Mouse (Mus musculus): Measurements from ENCODE around the gene Klhl11. TPM values are rescaled to one million over a fixed set of nuclear protein-coding genes. Genes with fewer than 3 reads are reported as not detected.

Gene Klhl11
- total RNA-seq, 1 experiment: 43.3 TPM

GRCm38 (mm10) chr11:100516291-100516690 lies 43.8 kb upstream of the Klhl11 start:
- Histone ChIP-seq H3K9me3 (ENCODE audit: control insufficient read depth, insufficient read depth, low read depth, low read length) (no peaks in the 10 kb centered on the region), H3K4me1 (ENCODE audit: control insufficient read depth in 2 of 2, insufficient read depth in 2 of 2, low read length in 2 of 2, poor library complexity in 1 of 2) (no peaks in the 10 kb centered on the region), H3K27ac (ENCODE audit: insufficient read depth, low read depth, low read length, poor library complexity, severe bottlenecking) (no peak overlapping the region), H3K9ac (ENCODE audit: insufficient read depth, low read depth, low read length, poor library complexity, severe bottlenecking) (no peak overlapping the region), H3K36me3 (ENCODE audit: control insufficient read depth, insufficient read depth, low read length, poor library complexity, severe bottlenecking) (peaks cover 78% of the 10 kb centered on the region), H3K4me3 (ENCODE audit: insufficient read depth in 1 of 2, low read depth in 1 of 2, low read length in 2 of 2, poor library complexity in 1 of 2, severe bottlenecking in 1 of 2) (no peak overlapping the region)
- in situ Hi-C loops (cut with MboI; ENCODE audit: low sequenced_read_pairs in 2 of 2, unreplicated experiment in 2 of 2): no loop called here
- no peak for DNase-seq (ENCODE audit: low read depth, low spot score)
- TF ChIP-seq MAFK (IDR thresholded peaks at IDR 0.05; ENCODE audit: insufficient read depth, low read depth, low read length) (no peak), ZNF384 (IDR thresholded peaks at IDR 0.05; ENCODE audit: low read depth, low read length) (no peak), ZC3H11A (IDR thresholded peaks at IDR 0.05; ENCODE audit: borderline replicate concordance, low read depth, low read length) (no peak), CHD2 (IDR thresholded peaks at IDR 0.05; ENCODE audit: low read depth, low read length) (no peak)

- TF ChIP-seq CHD2 (IDR thresholded peaks at IDR 0.05; ENCODE audit: low read depth, low read length) (no peak), ZC3H11A (IDR thresholded peaks at IDR 0.05; ENCODE audit: borderline replicate concordance, low read depth, low read length) (no peak), HCFC1 (IDR thresholded peaks at IDR 0.05; ENCODE audit: borderline replicate concordance, insufficient read depth, low read length) (no peak), ZNF384 (IDR thresholded peaks at IDR 0.05; ENCODE audit: low read depth, low read length) (no peak), MAFK (IDR thresholded peaks at IDR 0.05; ENCODE audit: insufficient read depth, low read depth, low read length) (no peak)
- H3K36me3 ChIP-seq (ENCODE audit: control insufficient read depth, insufficient read depth, low read length, poor library complexity, severe bottlenecking): peaks cover 76% of the 10 kb centered on the region
- H3K9ac ChIP-seq (ENCODE audit: insufficient read depth, low read depth, low read length, poor library complexity, severe bottlenecking): no peak overlapping the region
- in situ Hi-C loops (cut with MboI; ENCODE audit: low sequenced_read_pairs in 2 of 2, unreplicated experiment in 2 of 2): no loop called here
- no peak for DNase-seq (ENCODE audit: low read depth, low spot score)
- no peaks in the 10 kb centered on the region for H3K4me1 ChIP-seq (ENCODE audit: control insufficient read depth in 2 of 2, insufficient read depth in 2 of 2, low read length in 2 of 2, poor library complexity in 1 of 2)
- no peak overlapping the region for H3K27ac ChIP-seq (ENCODE audit: insufficient read depth, low read depth, low read length, poor library complexity, severe bottlenecking)
- no peaks in the 10 kb centered on the region for H3K9me3 ChIP-seq (ENCODE audit: control insufficient read depth, insufficient read depth, low read depth, low read length)
- H3K4me3 ChIP-seq (ENCODE audit: insufficient read depth in 1 of 2, low read depth in 1 of 2, low read length in 2 of 2, poor library complexity in 1 of 2, severe bottlenecking in 1 of 2): no peak overlapping the region
Measured at GRCm38 (mm10) chr11:100515789-100516188, 43.2 kb upstream of the Klhl11 start.

- Histone ChIP-seq H3K27ac (ENCODE audit: insufficient read depth, low read depth, low read length, poor library complexity, severe bottlenecking) (no peak overlapping the region), H3K9ac (ENCODE audit: insufficient read depth, low read depth, low read length, poor library complexity, severe bottlenecking) (no peak overlapping the region), H3K9me3 (ENCODE audit: control insufficient read depth, insufficient read depth, low read depth, low read length) (no peaks in the 10 kb centered on the region), H3K36me3 (ENCODE audit: control insufficient read depth, insufficient read depth, low read length, poor library complexity, severe bottlenecking) (peaks cover 70% of the 10 kb centered on the region), H3K4me1 (ENCODE audit: control insufficient read depth in 2 of 2, insufficient read depth in 2 of 2, low read length in 2 of 2, poor library complexity in 1 of 2) (no peaks in the 10 kb centered on the region), H3K4me3 (ENCODE audit: insufficient read depth in 1 of 2, low read depth in 1 of 2, low read length in 2 of 2, poor library complexity in 1 of 2, severe bottlenecking in 1 of 2) (no peak overlapping the region)
- in situ Hi-C loops (cut with MboI; ENCODE audit: low sequenced_read_pairs in 2 of 2, unreplicated experiment in 2 of 2): no loop called here
- no peak for DNase-seq (ENCODE audit: low read depth, low spot score)
- TF ChIP-seq MAFK (IDR thresholded peaks at IDR 0.05; ENCODE audit: insufficient read depth, low read depth, low read length): no peak
- TF ChIP-seq ZNF384 (IDR thresholded peaks at IDR 0.05; ENCODE audit: low read depth, low read length): no peak
- TF ChIP-seq ZC3H11A (IDR thresholded peaks at IDR 0.05; ENCODE audit: borderline replicate concordance, low read depth, low read length): no peak
- no peak for TF ChIP-seq HCFC1 (IDR thresholded peaks at IDR 0.05; ENCODE audit: borderline replicate concordance, insufficient read depth, low read length)
- no peak for TF ChIP-seq CHD2 (IDR thresholded peaks at IDR 0.05; ENCODE audit: low read depth, low read length)
Measured at GRCm38 (mm10) chr11:100515061-100515460, 42.5 kb upstream of the Klhl11 start.

- H3K4me3 ChIP-seq (ENCODE audit: insufficient read depth in 1 of 2, low read depth in 1 of 2, low read length in 2 of 2, poor library complexity in 1 of 2, severe bottlenecking in 1 of 2): no peak overlapping the region
- in situ Hi-C loops (cut with MboI; ENCODE audit: low sequenced_read_pairs in 2 of 2, unreplicated experiment in 2 of 2): no loop called here
- H3K9me3 ChIP-seq (ENCODE audit: control insufficient read depth, insufficient read depth, low read depth, low read length): no peaks in the 10 kb centered on the region
- no peaks in the 10 kb centered on the region for H3K4me1 ChIP-seq (ENCODE audit: control insufficient read depth in 2 of 2, insufficient read depth in 2 of 2, low read length in 2 of 2, poor library complexity in 1 of 2)
- TF ChIP-seq ZC3H11A (IDR thresholded peaks at IDR 0.05; ENCODE audit: borderline replicate concordance, low read depth, low read length) (no peak), ZNF384 (IDR thresholded peaks at IDR 0.05; ENCODE audit: low read depth, low read length) (no peak), MAFK (IDR thresholded peaks at IDR 0.05; ENCODE audit: insufficient read depth, low read depth, low read length) (no peak), CHD2 (IDR thresholded peaks at IDR 0.05; ENCODE audit: low read depth, low read length) (no peak), HCFC1 (IDR thresholded peaks at IDR 0.05; ENCODE audit: borderline replicate concordance, insufficient read depth, low read length) (no peak)
- H3K36me3 ChIP-seq (ENCODE audit: control insufficient read depth, insufficient read depth, low read length, poor library complexity, severe bottlenecking): peaks cover 63% of the 10 kb centered on the region
- H3K27ac ChIP-seq (ENCODE audit: insufficient read depth, low read depth, low read length, poor library complexity, severe bottlenecking): no peak overlapping the region
- no peak overlapping the region for H3K9ac ChIP-seq (ENCODE audit: insufficient read depth, low read depth, low read length, poor library complexity, severe bottlenecking)
- no peak for DNase-seq (ENCODE audit: low read depth, low spot score)
Measured at GRCm38 (mm10) chr11:100513716-100514115, 41.2 kb upstream of the Klhl11 start.

DNA sequence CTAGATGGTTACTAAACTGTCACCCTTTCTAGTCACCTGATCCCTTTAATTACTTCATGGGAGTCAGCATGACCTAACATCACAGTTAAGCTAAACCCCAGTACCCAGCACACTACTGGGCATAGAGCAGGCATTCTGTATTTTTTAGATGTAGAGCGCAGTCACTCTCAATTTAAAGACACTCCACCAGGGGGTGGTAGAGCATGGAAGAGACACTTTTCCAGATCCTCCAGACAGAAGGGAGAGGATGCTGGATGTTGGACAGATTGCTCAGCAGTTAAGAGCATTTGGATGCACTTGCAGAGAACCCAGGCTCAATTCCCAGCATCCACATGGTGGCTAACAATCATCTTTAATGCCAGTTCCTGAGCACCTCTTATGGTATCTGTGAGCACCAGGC lies 39.8 kb upstream of the Klhl11 start:
- TF ChIP-seq MAFK (IDR thresholded peaks at IDR 0.05; ENCODE audit: insufficient read depth, low read depth, low read length) (no peak), CHD2 (IDR thresholded peaks at IDR 0.05; ENCODE audit: low read depth, low read length) (no peak), HCFC1 (IDR thresholded peaks at IDR 0.05; ENCODE audit: borderline replicate concordance, insufficient read depth, low read length) (no peak), ZC3H11A (IDR thresholded peaks at IDR 0.05; ENCODE audit: borderline replicate concordance, low read depth, low read length) (no peak), ZNF384 (IDR thresholded peaks at IDR 0.05; ENCODE audit: low read depth, low read length) (no peak)
- H3K36me3 ChIP-seq (ENCODE audit: control insufficient read depth, insufficient read depth, low read length, poor library complexity, severe bottlenecking): peaks cover 62% of the 10 kb centered on the region
- no peak overlapping the region for H3K9ac ChIP-seq (ENCODE audit: insufficient read depth, low read depth, low read length, poor library complexity, severe bottlenecking)
- DNase-seq (ENCODE audit: low read depth, low spot score): no peak
- in situ Hi-C loops (cut with MboI; ENCODE audit: low sequenced_read_pairs in 2 of 2, unreplicated experiment in 2 of 2): no loop called here
- no peaks in the 10 kb centered on the region for H3K9me3 ChIP-seq (ENCODE audit: control insufficient read depth, insufficient read depth, low read depth, low read length)
- no peaks in the 10 kb centered on the region for H3K4me1 ChIP-seq (ENCODE audit: control insufficient read depth in 2 of 2, insufficient read depth in 2 of 2, low read length in 2 of 2, poor library complexity in 1 of 2)
- no peak overlapping the region for H3K27ac ChIP-seq (ENCODE audit: insufficient read depth, low read depth, low read length, poor library complexity, severe bottlenecking)
- H3K4me3 ChIP-seq (ENCODE audit: insufficient read depth in 1 of 2, low read depth in 1 of 2, low read length in 2 of 2, poor library complexity in 1 of 2, severe bottlenecking in 1 of 2): no peak overlapping the region

Data from ES-E14 (cell line).